Mouse (Mus musculus): ENCODE measurements at regions not wholly inside any gene's neighbourhood (a gene's known extent, or its start where the extent isn't known, plus 50 kb on each side); places are given as distances from the start of the nearest gene placed in this dataset.

GRCm38 (mm10) chr5:119763337-119763736 is 69.1 kb upstream of the Tbx5 start:
- no peak for TF ChIP-seq CTCF (IDR thresholded peaks at IDR 0.05; ENCODE audit: low read depth, low read length)
- no peak for TF ChIP-seq TAL1 (conservative IDR thresholded peaks at IDR 0.05; ENCODE audit: low read depth, low read length)
- TF ChIP-seq GATA2 (IDR thresholded peaks at IDR 0.05; ENCODE audit: borderline replicate concordance, low read depth, low read length): no peak
- no peak for TF ChIP-seq GATA1 (IDR thresholded peaks at IDR 0.05; ENCODE audit: borderline replicate concordance, low read length)
- TF ChIP-seq POLR2AphosphoS5 (IDR thresholded peaks at IDR 0.05; ENCODE audit: insufficient replicate concordance, low read depth, low read length): no peak
